Mouse (Mus musculus): ENCODE data around the gene Bcor.

The Bcor gene

GRCm38 (mm10) chrX:12060848-12061247 is 99.3 kb downstream of the Bcor start:
- POLR2A ChIA-PET = no interaction called here
- CTCF ChIA-PET = no interaction called here

DNA sequence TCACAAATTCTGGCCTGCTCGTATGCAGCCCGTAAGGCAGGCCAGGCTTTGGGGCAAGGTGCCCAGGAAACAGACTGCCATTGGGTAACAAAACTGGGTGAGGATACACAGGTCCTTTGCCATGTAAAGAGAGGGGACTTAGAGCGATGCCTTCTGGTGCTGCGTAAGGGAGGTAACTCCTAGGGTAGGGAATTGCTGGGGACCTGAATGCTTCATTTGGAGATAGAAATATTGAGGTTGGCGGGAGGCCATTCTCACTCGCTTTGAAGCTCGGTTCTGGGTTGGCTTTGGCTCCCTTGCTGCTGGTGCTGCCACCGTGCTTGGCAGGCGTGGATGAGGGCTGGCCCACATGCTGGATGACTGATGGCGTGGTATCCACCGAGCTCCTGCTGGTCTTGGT is 102.9 kb downstream of the Bcor start:
- ChIA-PET CTCF (no interaction called here), POLR2A (interaction anchor here in 2 of 4 experiments (0.5 to 1.2 kb wide), 2 partner anchors 14 to 67 kb away, joined by 3 read pairs; no protein-coding TSS in a partner anchor)

- CTCF ChIA-PET = no interaction called here
- POLR2A ChIA-PET = interaction anchor here in 2 of 4 experiments (0.7 to 1.0 kb wide), 2 partner anchors 8 to 28 kb away, joined by 3 to 4 read pairs; no protein-coding TSS in a partner anchor
Observed at GRCm38 (mm10) chrX:12053315-12053914, 106.7 kb downstream of the Bcor start.

GRCm38 (mm10) chrX:12052651-12053050 is 107.5 kb downstream of the Bcor start:
- POLR2A ChIA-PET = interaction anchor here in 1 of 4 experiments (1.0 kb wide), 1 partner anchor 9 kb away, joined by 4 read pairs; no protein-coding TSS in a partner anchor
- CTCF ChIA-PET = no interaction called here

- POLR2A ChIA-PET = interaction anchor here in 3 of 4 experiments (0.5 to 1.1 kb wide), 4 partner anchors 13 to 41 kb away, joined by 3 to 6 read pairs (median 4); no protein-coding TSS in a partner anchor
- CTCF ChIA-PET = interaction anchor here in 1 of 4 experiments (0.6 kb wide), 1 partner anchor 88 kb away, joined by 4 read pairs; no protein-coding TSS in a partner anchor
Observed at GRCm38 (mm10) chrX:12048721-12049120, 111.4 kb downstream of the Bcor start.

DNA sequence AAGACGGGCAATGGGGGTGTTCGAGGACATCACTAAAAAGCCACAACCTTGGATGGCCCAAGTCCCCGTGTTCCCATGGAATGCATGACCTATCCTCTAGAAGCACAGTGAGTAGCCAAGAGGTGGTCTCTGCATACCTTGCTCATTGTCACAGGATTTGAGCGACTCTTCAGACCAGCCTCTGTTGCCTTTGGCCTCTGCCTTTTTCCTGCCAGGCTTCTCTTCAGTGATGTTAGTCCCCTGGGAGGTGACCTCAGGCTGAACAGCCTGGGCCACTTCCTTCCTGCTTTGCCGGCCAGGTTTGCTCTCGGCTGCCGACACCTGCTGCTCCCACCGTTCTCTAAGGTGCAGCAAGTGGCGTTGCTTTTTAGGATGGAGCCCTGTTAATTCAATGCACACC is 112.0 kb downstream of the Bcor start:
- ChIA-PET CTCF (no interaction called here), POLR2A (interaction anchor here in 1 of 4 experiments (1.1 kb wide), 1 partner anchor 41 kb away, joined by 3 read pairs; no protein-coding TSS in a partner anchor)

DNA sequence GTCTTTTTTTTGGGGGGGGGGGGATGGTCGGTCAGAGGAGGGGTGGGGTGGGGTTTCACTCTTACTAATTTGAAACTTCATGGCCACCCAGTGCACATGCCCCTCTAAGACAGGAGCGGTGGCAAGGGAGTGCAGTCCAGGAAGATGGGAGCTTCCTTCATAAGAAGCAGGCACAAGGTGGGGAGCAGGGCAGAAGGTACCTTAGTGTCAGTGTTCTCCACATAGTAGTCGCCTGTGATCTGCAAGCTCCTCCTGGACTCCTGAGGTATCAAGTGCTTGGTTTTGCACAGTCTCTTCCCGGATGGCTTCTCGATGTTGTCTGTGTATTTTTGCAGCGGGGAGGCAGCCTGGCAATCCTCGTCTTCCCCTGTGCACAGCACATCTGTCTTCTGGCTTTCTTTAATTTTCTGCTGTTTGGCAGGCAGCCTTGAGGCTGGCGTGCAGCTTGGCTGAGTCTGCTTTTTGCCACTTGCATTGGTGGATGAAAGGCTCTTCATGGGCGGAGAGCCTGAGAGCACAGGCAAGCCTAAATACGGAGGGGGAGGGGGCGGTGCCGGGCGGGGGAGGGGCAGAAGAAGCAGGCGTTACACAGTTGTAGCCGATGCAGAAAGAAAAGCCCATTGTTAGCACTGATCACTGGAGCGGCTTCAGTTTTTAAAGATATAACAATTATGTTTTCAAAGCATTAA is 112.8 kb downstream of the Bcor start:
- POLR2A ChIA-PET = interaction anchor here in 3 of 4 experiments (0.6 to 1.5 kb wide), 6 partner anchors 10 to 705 kb away, joined by 3 to 6 read pairs (median 4); no protein-coding TSS in a partner anchor

GRCm38 (mm10) chrX:12046676-12047075 is 113.5 kb downstream of the Bcor start:
- CTCF ChIA-PET = no interaction called here
- POLR2A ChIA-PET = interaction anchor here in 2 of 4 experiments (0.6 to 1.5 kb wide), 5 partner anchors 9 to 706 kb away, joined by 3 to 4 read pairs (median 3); no protein-coding TSS in a partner anchor

More for the DNA sequence above, 112.8 kb downstream of the Bcor start:
- CTCF ChIA-PET = no interaction called here

DNA sequence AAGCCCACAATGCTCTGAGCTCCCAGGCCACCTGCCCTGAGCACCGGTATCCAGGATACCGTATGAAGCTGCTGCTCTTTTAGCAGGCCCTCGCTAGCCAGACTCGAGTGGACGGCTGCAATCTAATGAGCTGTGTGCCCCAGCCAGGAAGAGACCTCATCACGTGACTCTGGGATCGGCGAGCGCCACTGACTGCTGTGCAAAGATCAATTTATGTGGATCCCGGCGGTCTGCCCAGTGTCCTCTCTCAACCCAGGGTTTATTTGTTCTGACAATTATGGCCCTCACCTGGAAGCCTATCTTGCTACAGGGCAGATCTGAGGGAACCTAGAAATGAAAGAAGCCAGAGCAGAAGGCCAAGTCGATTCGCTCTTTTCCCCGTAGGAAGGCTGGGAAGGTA is 116.8 kb downstream of the Bcor start:
- CTCF ChIA-PET = no interaction called here
- POLR2A ChIA-PET = interaction anchor here in 1 of 4 experiments (0.5 kb wide), 1 partner anchor 43 kb away, joined by 4 read pairs; no protein-coding TSS in a partner anchor

DNA sequence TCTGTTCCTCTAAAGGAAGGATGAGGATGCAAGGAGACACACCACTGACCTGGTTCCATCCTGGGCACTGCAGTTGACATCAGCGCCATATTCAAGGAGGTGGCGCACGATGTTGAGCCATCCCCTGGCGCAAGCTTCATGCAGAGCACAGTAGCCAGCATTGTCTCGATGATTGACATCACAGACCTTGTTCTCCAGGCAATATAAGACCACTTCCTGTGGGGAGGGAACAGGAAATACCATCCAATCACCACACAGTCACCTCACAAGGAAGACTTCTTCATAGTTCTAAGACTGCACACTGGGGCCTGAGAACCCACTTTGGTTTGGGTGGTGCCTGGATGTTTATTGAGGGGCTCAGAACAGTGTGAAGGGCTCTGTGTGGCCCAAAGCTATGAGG is 118.7 kb downstream of the Bcor start:
- ChIA-PET POLR2A (no interaction called here), CTCF (no interaction called here)

GRCm38 (mm10) chrX:12014726-12015464 is 145.3 kb downstream of the Bcor start:
- POLR2A ChIA-PET = interaction anchor here in 3 of 4 experiments (0.5 to 3.0 kb wide), 13 partner anchors 8 to 637 kb away, joined by 3 to 11 read pairs (median 3); no protein-coding TSS in a partner anchor

GRCm38 (mm10) chrX:12010660-12011059 is 149.5 kb downstream of the Bcor start:
- ChIA-PET CTCF (no interaction called here), POLR2A (no interaction called here)

More at GRCm38 (mm10) chrX:12014726-12015464, 145.3 kb downstream of the Bcor start:
- CTCF ChIA-PET = interaction anchor here in 2 of 4 experiments (0.6 to 0.7 kb wide), 2 partner anchors 213 kb away, joined by 8 to 17 read pairs; no protein-coding TSS in a partner anchor

- CTCF ChIA-PET = no interaction called here
- POLR2A ChIA-PET = interaction anchor here in 2 of 4 experiments (0.6 kb wide), 2 partner anchors 17 to 97 kb away, joined by 3 read pairs; no protein-coding TSS in a partner anchor
Observed at GRCm38 (mm10) chrX:12009046-12009445, 151.1 kb downstream of the Bcor start.

GRCm38 (mm10) chrX:12007832-12008540 is 152.2 kb downstream of the Bcor start:
- CTCF ChIA-PET = interaction anchor here in 1 of 4 experiments (0.6 to 0.7 kb wide), 2 partner anchors 13 to 43 kb away, joined by 4 to 7 read pairs; no protein-coding TSS in a partner anchor

GRCm38 (mm10) chrX:12006882-12007753 is 153.0 kb downstream of the Bcor start:
- ChIA-PET CTCF (interaction anchor here in 1 of 4 experiments (0.7 kb wide), 1 partner anchor 44 kb away, joined by 7 read pairs; no protein-coding TSS in a partner anchor), POLR2A (interaction anchor here in 3 of 4 experiments (0.6 to 2.6 kb wide), 16 partner anchors 8 to 375 kb away, joined by 3 to 11 read pairs (median 4); no protein-coding TSS in a partner anchor)

More at GRCm38 (mm10) chrX:12007832-12008540, 152.2 kb downstream of the Bcor start:
- POLR2A ChIA-PET = interaction anchor here in 3 of 4 experiments (1.0 to 2.5 kb wide), 6 partner anchors 8 to 376 kb away, joined by 3 to 11 read pairs (median 3); no protein-coding TSS in a partner anchor

GRCm38 (mm10) chrX:12006031-12006881 is 153.9 kb downstream of the Bcor start:
- ChIA-PET POLR2A (interaction anchor here (0.5 to 2.6 kb wide), 32 partner anchors 9 to 1274 kb away, joined by 3 to 11 read pairs (median 4); partner anchors contain the start of gene Ddx3x (in 1 of the 4)), CTCF (no interaction called here)
